Mouse (Mus musculus): ENCODE data around the gene Poc1a. TPM values are rescaled to one million over a fixed set of nuclear protein-coding genes. Genes with fewer than 3 reads are reported as not detected.

Poc1a gene
- polyA plus RNA-seq, 1 experiment = 7.9 TPM

- H3K4me3 ChIP-seq (replicated peaks; ENCODE audit: extremely low read depth, low read depth, low read length) = no peak overlapping the region
- no peak for TF ChIP-seq CTCF (IDR thresholded peaks at IDR 0.05; ENCODE audit: insufficient read depth, low read length)
- TF ChIP-seq POLR2A (IDR thresholded peaks at IDR 0.05; ENCODE audit: borderline replicate concordance, extremely low read depth, low read depth, low read length) = no peak
- peaks cover 10% of the 10 kb centered on the region; the same call in 1 of the 2 replicates for H3K4me1 ChIP-seq (ENCODE audit: control insufficient read depth, insufficient read depth, low read length)
- no peak for DNase-seq
- WGBS = 65% methylated on average over 7 of the region's 7 CpGs
Measured at GRCm38 (mm10) chr9:106305228-106305627, 24.4 kb downstream of the Poc1a start.

DNA sequence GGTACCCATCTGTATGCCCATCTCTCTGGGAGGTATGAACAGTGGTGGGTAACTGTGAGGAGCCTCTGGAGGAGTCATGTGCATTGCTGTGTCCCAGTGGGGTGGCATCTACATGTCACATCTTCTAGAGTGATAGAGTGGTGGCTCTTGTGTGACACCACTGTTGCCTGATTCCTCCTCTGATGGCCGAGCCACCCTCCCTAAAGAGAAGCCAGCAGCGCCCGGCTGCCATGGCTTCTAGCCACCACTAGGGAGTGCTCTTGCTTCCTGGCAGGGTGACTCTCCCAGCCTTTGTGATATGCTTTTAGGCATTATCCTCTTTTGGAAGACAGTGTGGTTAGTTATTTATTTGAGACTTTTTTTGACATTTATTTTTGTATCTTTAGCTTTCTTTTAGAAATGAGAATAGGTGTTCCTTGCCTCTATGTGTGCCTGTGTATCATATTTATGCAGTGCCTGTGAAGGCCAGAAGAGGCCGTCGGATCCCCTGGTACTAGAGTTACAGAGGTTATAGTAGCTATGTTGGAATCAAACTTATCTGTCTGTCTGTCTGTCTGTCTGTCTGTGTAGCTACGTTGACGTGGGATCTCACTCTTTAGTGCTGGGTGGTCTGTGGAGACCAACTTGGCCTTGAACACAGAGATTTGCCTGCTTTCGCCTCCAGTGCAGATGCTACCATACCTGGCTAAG lies 25.9 kb downstream of the Poc1a start:
- TF ChIP-seq POLR2A (IDR thresholded peaks at IDR 0.05; ENCODE audit: borderline replicate concordance, extremely low read depth, low read depth, low read length) (no peak), CTCF (IDR thresholded peaks at IDR 0.05; ENCODE audit: insufficient read depth, low read length) (peak; percentile 86)
- 42% methylated on average over 8 of the region's 8 CpGs for WGBS
- H3K4me1 ChIP-seq (ENCODE audit: control insufficient read depth, insufficient read depth, low read length) = peaks cover 7% of the 10 kb centered on the region; the same call in 1 of the 2 replicates
- peak; percentile 84 for DNase-seq
- no peak overlapping the region for H3K4me3 ChIP-seq (replicated peaks; ENCODE audit: extremely low read depth, low read depth, low read length)

DNA sequence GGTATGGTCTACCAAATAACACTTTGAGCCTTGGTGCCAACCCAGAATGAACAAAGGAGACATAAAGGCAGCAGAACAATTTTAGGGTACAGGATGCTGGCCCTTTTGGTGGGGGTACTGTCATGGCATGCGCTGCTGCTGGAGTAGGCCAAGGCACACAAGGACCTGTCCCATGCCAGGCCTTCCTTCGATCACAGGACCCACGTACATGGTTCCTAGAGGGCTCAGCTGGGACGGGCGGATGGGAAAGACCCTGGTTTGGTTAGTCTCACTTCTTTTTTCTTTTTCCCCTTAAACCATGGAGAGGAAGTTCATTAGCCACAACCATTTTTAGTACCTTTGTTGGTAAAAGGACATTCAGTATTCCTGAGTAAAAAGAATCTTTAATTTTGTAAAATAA lies 27.3 kb downstream of the Poc1a start:
- DNase-seq = no peak
- 86% methylated on average over 5 of the region's 5 CpGs for WGBS
- Histone ChIP-seq H3K4me3 (replicated peaks; ENCODE audit: extremely low read depth, low read depth, low read length) (no peak overlapping the region), H3K4me1 (ENCODE audit: control insufficient read depth, insufficient read depth, low read length) (peaks cover 7% of the 10 kb centered on the region; the same call in 1 of the 2 replicates)
- TF ChIP-seq POLR2A (IDR thresholded peaks at IDR 0.05; ENCODE audit: borderline replicate concordance, extremely low read depth, low read depth, low read length) (no peak), CTCF (IDR thresholded peaks at IDR 0.05; ENCODE audit: insufficient read depth, low read length) (no peak)

DNA sequence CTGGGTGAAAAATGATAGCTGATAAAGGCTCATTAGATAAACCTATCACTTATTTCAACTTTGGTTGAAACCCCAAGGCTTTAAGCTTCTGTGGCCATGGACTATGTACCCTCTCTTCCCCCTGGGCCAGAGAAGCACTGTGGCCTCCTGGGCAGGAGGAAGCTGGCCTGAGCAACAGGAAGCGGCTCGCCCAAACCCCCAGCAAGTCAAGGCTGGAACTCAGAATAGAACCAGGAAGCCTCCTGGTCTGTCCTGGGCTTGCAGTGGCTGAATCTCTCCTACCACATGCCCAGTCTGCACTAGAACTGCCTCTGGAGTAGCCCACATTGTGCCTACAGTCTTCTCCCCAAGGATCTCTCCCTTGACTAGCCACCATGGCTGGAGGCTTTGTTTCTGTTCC lies 27.7 kb downstream of the Poc1a start:
- DNase-seq = no peak
- WGBS = 37% methylated on average over 2 of the region's 2 CpGs
- no peak overlapping the region for H3K4me3 ChIP-seq (replicated peaks; ENCODE audit: extremely low read depth, low read depth, low read length)
- H3K4me1 ChIP-seq (ENCODE audit: control insufficient read depth, insufficient read depth, low read length) = peaks cover 7% of the 10 kb centered on the region; the same call in 1 of the 2 replicates
- TF ChIP-seq POLR2A (IDR thresholded peaks at IDR 0.05; ENCODE audit: borderline replicate concordance, extremely low read depth, low read depth, low read length) = no peak
- TF ChIP-seq CTCF (IDR thresholded peaks at IDR 0.05; ENCODE audit: insufficient read depth, low read length) = no peak

GRCm38 (mm10) chr9:106308983-106309382 lies 28.1 kb downstream of the Poc1a start:
- 81% methylated on average over 5 of the region's 5 CpGs for WGBS
- no peak for DNase-seq
- Histone ChIP-seq H3K4me3 (replicated peaks; ENCODE audit: extremely low read depth, low read depth, low read length) (no peak overlapping the region), H3K4me1 (ENCODE audit: control insufficient read depth, insufficient read depth, low read length) (peaks cover 7% of the 10 kb centered on the region; the same call in 1 of the 2 replicates)
- no peak for TF ChIP-seq CTCF (IDR thresholded peaks at IDR 0.05; ENCODE audit: insufficient read depth, low read length)
- TF ChIP-seq POLR2A (IDR thresholded peaks at IDR 0.05; ENCODE audit: borderline replicate concordance, extremely low read depth, low read depth, low read length) = no peak

GRCm38 (mm10) chr9:106309859-106310258 lies 29.0 kb downstream of the Poc1a start:
- H3K4me1 ChIP-seq (ENCODE audit: control insufficient read depth, insufficient read depth, low read length) = peaks cover 7% of the 10 kb centered on the region; the same call in 1 of the 2 replicates
- no peak overlapping the region for H3K4me3 ChIP-seq (replicated peaks; ENCODE audit: extremely low read depth, low read depth, low read length)
- 28% methylated on average over 3 of the region's 3 CpGs for WGBS

GRCm38 (mm10) chr9:106311625-106312191 lies 30.8 kb downstream of the Poc1a start:
- H3K4me3 ChIP-seq (replicated peaks; ENCODE audit: extremely low read depth, low read depth, low read length) = no peak overlapping the region
- DNase-seq = no peak
- WGBS = 82% methylated on average over 10 of the region's 10 CpGs
- TF ChIP-seq CTCF (IDR thresholded peaks at IDR 0.05; ENCODE audit: insufficient read depth, low read length) (no peak), POLR2A (IDR thresholded peaks at IDR 0.05; ENCODE audit: borderline replicate concordance, extremely low read depth, low read depth, low read length) (no peak)
- H3K4me1 ChIP-seq (ENCODE audit: control insufficient read depth, insufficient read depth, low read length) = peaks cover 7% of the 10 kb centered on the region; the same call in 1 of the 2 replicates

More at GRCm38 (mm10) chr9:106309859-106310258, 29.0 kb downstream of the Poc1a start:
- TF ChIP-seq POLR2A (IDR thresholded peaks at IDR 0.05; ENCODE audit: borderline replicate concordance, extremely low read depth, low read depth, low read length) (no peak), CTCF (IDR thresholded peaks at IDR 0.05; ENCODE audit: insufficient read depth, low read length) (no peak)
- no peak for DNase-seq

DNA sequence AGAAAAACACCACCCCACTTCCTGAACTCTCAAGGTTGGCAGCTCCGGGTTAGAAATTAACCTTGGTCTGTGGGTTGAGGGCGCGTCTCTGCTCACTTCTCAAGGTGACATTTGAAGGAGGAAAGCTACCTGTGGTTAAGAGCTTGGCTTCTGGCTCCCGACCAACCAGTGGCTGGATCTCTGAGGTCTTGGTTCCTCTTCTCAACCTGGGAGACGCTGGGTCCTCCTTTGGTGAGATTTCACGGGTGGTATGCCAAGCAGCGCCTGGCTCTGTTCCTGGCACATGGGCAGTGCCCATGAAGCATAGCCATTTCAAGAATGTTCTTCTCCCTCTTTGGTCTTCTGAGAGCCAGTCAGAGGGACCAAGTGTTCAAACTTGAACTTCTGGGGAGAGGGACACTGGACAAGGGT lies 32.1 kb downstream of the Poc1a start:
- no peak for TF ChIP-seq POLR2A (IDR thresholded peaks at IDR 0.05; ENCODE audit: borderline replicate concordance, extremely low read depth, low read depth, low read length)
- TF ChIP-seq CTCF (IDR thresholded peaks at IDR 0.05; ENCODE audit: insufficient read depth, low read length) = no peak
- peak; percentile 73 for DNase-seq
- whole genome bisulfite sequencing = 56% methylated on average over 7 of the region's 7 CpGs
- H3K4me1 ChIP-seq (ENCODE audit: control insufficient read depth, insufficient read depth, low read length) = peaks cover 7% of the 10 kb centered on the region; the same call in 1 of the 2 replicates
- H3K4me3 ChIP-seq (replicated peaks; ENCODE audit: extremely low read depth, low read depth, low read length) = no peak overlapping the region

DNA sequence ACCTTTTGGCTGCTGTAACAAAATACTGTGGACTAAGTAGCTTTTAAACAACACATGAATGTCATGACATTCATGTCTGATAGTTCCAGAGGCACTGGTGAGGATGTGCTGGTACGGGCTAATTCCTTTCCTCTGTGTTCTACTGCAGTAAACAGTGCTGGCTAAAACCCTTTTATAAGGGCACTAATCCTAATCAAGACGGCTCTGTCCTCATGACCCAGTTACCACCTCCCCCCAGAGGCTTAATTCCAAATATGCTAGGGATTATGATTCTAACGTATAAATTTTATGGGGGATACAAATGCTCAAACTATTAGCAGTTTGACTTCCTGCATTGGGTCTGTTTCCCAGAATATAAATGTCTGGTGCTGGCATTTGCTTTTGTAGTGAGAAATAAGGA lies 33.3 kb downstream of the Poc1a start:
- TF ChIP-seq POLR2A (IDR thresholded peaks at IDR 0.05; ENCODE audit: borderline replicate concordance, extremely low read depth, low read depth, low read length) = no peak
- TF ChIP-seq CTCF (IDR thresholded peaks at IDR 0.05; ENCODE audit: insufficient read depth, low read length) = no peak
- peaks cover 4% of the 10 kb centered on the region; the same call in 1 of the 2 replicates for H3K4me1 ChIP-seq (ENCODE audit: control insufficient read depth, insufficient read depth, low read length)
- DNase-seq = no peak
- WGBS = 77% methylated on average over 3 of the region's 3 CpGs
- no peak overlapping the region for H3K4me3 ChIP-seq (replicated peaks; ENCODE audit: extremely low read depth, low read depth, low read length)

All from lung, adult 2 months (tissue).